Mouse (Mus musculus): ENCODE results near the gene Entpd2. TPM values are rescaled to one million over a fixed set of nuclear protein-coding genes. Genes with fewer than 3 reads are reported as not detected.
A peak's percentile ranks its signal among the peaks of the same experiment; 100 is the strongest.

Gene Entpd2
- polyA plus RNA-seq (2012), result not detected in 2 replicates

DNA sequence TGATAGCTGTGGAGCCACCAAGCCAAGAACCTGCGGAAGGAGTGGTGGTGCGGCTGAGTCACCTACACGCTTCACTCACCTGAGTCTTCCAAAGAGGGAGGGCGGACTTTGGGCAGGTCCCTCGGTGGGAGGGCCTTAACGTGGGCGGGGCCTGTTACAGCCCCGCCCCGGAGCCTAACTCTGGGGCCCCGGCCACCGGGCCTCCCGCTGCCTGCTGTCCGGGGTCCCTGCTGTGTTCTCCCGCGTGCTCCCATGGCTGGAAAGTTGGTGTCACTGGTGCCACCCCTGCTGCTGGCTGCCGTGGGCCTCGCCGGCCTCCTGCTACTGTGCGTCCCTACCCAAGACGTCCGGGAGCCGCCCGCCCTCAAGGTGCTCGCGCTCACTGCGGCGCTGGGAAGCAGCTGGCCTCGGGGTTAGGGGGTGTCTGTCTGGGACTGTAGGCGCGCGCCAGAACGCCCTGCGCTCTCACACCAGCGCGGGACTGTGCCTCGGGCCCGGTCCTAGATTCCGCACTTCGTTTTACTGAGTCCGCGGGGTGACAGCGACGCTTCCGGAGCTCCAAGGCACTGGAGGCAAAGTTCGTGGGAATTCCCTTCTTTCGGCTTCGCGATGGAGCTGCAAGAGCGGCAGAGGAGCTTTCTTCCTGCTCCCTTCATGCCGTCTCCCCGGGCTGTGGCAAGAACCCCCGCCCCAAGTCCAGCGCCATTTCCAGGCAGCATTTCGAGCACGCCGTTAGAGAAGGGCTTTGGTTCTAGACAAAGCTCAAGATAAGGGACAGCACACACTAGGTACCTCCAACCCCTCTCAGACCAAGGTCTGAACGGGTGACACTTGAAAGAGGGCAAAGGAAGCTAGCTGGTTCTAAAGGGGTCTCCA, at the start of gene Entpd2:
Gene Entpd2, plus strand, starts transcription at position 154 of the 876 bp plus-strand sequence.
- Histone ChIP-seq H3K4me1 (ENCODE audit: control insufficient read depth) (peaks cover 14% of the 10 kb centered on the region), H3K4me3 (replicated peaks) (peak within 1 kb of the TSS; percentile 45), H3K36me3 (ENCODE audit: control insufficient read depth) (no peaks in the 10 kb centered on the region), H3K27me3 (ENCODE audit: control insufficient read depth) (peaks cover 70% of the 10 kb centered on the region), H3K9me3 (ENCODE audit: control insufficient read depth, low read length) (no peaks in the 10 kb centered on the region)
- TF ChIP-seq TAL1 (IDR thresholded peaks at IDR 0.05; ENCODE audit: low read length) (no peak), GATA1 (IDR thresholded peaks at IDR 0.05; ENCODE audit: low read length) (no peak)

DNA sequence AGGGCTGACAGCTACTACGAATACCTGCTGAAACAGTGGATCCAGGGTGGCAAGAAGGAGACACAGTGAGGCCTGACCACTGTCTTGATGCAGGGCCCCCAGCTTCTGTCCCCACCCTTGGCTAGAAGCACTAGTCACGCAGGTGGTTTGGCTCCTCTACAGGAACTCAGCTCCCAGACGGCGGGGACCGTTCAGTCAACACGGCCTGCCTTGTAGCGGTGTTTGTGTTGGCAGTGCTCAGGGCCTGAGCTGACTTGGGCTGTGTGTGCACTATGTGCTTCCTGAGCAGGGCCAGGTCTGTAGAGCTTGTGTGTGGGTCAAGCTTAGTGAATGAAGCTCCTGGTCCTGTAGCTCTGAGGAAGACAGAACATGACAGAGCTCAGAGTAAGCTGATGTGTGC, 47.5 kb upstream of the Entpd2 start:
- no peak for TF ChIP-seq TAL1 (IDR thresholded peaks at IDR 0.05; ENCODE audit: low read length)
- no peak for TF ChIP-seq GATA1 (IDR thresholded peaks at IDR 0.05; ENCODE audit: low read length)
- H3K36me3 ChIP-seq (ENCODE audit: control insufficient read depth), result peaks cover 98% of the 10 kb centered on the region

GRCm38 (mm10) chr2:25349499-25349898, 46.2 kb upstream of the Entpd2 start:
- Histone ChIP-seq H3K4me1 (ENCODE audit: control insufficient read depth) (peaks cover 2% of the 10 kb centered on the region), H3K4me3 (replicated peaks) (no peak overlapping the region), H3K27me3 (ENCODE audit: control insufficient read depth) (no peaks in the 10 kb centered on the region), H3K36me3 (ENCODE audit: control insufficient read depth) (peaks cover 98% of the 10 kb centered on the region), H3K9me3 (ENCODE audit: control insufficient read depth, low read length) (no peaks in the 10 kb centered on the region)
- TF ChIP-seq GATA1 (IDR thresholded peaks at IDR 0.05; ENCODE audit: low read length), result no peak
- no peak for TF ChIP-seq TAL1 (IDR thresholded peaks at IDR 0.05; ENCODE audit: low read length)

More for the DNA sequence above, 47.5 kb upstream of the Entpd2 start:
- no peaks in the 10 kb centered on the region for H3K4me1 ChIP-seq (ENCODE audit: control insufficient read depth)
- no peak overlapping the region for H3K4me3 ChIP-seq (replicated peaks)
- no peaks in the 10 kb centered on the region for H3K9me3 ChIP-seq (ENCODE audit: control insufficient read depth, low read length)
- H3K27me3 ChIP-seq (ENCODE audit: control insufficient read depth), result no peaks in the 10 kb centered on the region

DNA sequence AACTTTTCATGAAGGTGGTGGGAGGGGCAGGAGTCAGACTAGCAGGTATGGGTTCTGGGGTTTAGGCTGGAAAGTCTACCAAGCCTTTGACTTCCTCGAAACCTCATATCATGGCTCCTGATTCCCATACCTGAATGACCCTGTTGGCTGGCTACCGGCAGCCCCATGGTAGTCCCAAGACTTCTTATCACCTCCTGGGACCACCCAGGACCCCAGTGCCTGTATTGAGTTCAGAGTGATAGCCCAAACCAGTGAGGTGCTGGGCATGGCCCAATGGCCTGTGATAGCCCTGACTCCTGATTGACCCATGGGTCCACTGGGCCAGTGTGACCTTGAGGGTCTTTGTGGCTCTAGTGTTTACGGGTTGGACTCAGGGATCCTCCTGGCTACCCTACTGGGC, 45.0 kb upstream of the Entpd2 start:
- TF ChIP-seq GATA1 (IDR thresholded peaks at IDR 0.05; ENCODE audit: low read length), result no peak
- no peak for TF ChIP-seq TAL1 (IDR thresholded peaks at IDR 0.05; ENCODE audit: low read length)
- Histone ChIP-seq H3K27me3 (ENCODE audit: control insufficient read depth) (no peaks in the 10 kb centered on the region), H3K9me3 (ENCODE audit: control insufficient read depth, low read length) (no peaks in the 10 kb centered on the region), H3K4me1 (ENCODE audit: control insufficient read depth) (peaks cover 13% of the 10 kb centered on the region), H3K4me3 (replicated peaks) (no peak overlapping the region), H3K36me3 (ENCODE audit: control insufficient read depth) (peaks cover 89% of the 10 kb centered on the region)

DNA sequence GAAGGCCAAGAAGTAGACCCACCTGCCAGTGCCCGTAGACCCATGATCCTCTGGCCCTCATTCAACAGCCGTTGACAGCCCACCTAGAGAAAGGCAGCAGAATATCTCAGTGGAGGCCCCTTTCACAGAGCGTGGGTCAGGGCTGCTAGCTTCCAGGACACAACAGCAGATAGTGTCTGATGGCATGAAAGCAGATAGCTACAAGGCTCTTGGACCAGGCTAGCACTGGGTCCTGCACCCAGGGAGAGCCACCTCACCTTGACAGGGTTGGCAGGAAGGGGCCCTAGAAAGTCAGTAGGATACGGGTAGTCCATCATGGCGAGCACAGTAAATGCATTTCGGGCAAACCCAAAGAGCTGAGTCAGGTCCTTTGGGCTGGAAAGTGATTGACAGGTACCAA, 41.5 kb upstream of the Entpd2 start:
- no peak for TF ChIP-seq GATA1 (IDR thresholded peaks at IDR 0.05; ENCODE audit: low read length)
- no peak for TF ChIP-seq TAL1 (IDR thresholded peaks at IDR 0.05; ENCODE audit: low read length)
- H3K36me3 ChIP-seq (ENCODE audit: control insufficient read depth), result peaks cover 57% of the 10 kb centered on the region
- H3K9me3 ChIP-seq (ENCODE audit: control insufficient read depth, low read length), result no peaks in the 10 kb centered on the region
- H3K4me3 ChIP-seq (replicated peaks), result no peak overlapping the region
- H3K4me1 ChIP-seq (ENCODE audit: control insufficient read depth), result peaks cover 27% of the 10 kb centered on the region
- H3K27me3 ChIP-seq (ENCODE audit: control insufficient read depth), result no peaks in the 10 kb centered on the region

- H3K36me3 ChIP-seq (ENCODE audit: control insufficient read depth), result peaks cover 43% of the 10 kb centered on the region
- TF ChIP-seq GATA1 (IDR thresholded peaks at IDR 0.05; ENCODE audit: low read length) (no peak), TAL1 (IDR thresholded peaks at IDR 0.05; ENCODE audit: low read length) (no peak)
- H3K4me3 ChIP-seq (replicated peaks), result peak overlapping the region; percentile 77
- no peaks in the 10 kb centered on the region for H3K27me3 ChIP-seq (ENCODE audit: control insufficient read depth)
- H3K9me3 ChIP-seq (ENCODE audit: control insufficient read depth, low read length), result no peaks in the 10 kb centered on the region
- H3K4me1 ChIP-seq (ENCODE audit: control insufficient read depth), result peaks cover 27% of the 10 kb centered on the region
Observed at GRCm38 (mm10) chr2:25355419-25356066, 40.1 kb upstream of the Entpd2 start.

DNA sequence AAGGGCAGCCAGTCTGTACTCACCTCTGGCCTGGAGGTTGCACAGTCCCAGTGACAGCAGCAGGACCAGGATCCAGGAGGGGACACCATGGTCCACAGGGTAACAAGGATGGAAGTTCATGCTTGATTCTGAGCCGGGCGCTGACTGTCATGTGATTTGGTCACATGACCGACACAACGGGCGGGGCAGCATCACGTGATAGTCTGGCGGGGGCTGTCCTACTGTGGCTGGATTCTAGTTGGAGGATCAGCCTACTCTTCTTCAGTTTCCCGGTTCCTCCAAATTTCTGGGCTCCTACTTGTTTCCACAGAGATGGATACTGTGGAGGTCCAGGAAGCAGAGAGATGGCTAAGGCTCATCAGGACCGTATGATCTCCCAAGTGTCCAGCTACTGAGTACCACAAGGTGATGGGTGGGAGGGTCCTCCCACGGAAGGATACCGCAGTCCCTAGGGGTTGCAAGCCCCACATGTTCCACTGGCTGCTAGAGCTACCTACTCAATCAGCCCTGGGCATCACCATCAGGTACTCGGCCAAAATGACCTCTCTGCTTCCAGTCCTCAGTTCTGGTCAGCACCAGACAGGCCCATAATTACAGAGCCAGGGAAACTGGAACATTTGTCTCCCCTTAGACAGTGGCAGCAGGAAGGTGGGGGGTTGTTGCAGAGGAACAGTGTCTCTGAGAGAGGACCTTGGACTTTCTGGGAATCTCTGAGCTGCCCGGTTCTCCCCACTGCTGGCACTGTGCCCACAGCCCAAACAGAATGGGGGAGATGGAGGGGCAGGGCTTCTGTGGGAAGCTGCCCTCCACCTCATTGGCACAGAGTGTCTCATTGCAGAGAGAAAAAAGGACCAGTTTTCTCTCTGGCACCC, 39.2 kb upstream of the Entpd2 start, which contains the start of gene Dpp7:
Gene Dpp7, minus strand, starts transcription at position 152 of the 872 bp plus-strand sequence.
- peaks cover 27% of the 10 kb centered on the region for H3K4me1 ChIP-seq (ENCODE audit: control insufficient read depth)

DNA sequence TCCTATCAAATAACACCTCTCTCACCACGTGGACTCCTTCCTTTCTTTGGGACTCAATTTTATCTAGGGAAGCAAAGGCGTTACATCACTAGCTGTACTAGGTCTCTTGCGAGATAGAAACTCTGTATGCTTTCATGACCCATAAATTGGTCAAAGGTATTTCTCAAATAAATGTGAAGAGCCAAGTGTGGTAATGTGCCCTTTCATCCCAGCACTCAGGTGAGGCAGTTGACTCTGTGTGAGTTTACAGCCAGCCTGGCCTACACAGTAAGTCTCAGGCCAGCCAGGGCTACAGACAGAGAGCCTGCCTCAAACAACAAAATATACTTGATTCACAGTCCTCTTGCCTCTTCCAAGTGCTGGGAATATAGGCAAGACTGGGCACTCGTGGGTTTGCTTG, 35.8 kb upstream of the Entpd2 start:
- Histone ChIP-seq H3K36me3 (ENCODE audit: control insufficient read depth) (peaks cover 6% of the 10 kb centered on the region), H3K4me3 (replicated peaks) (no peak overlapping the region), H3K9me3 (ENCODE audit: control insufficient read depth, low read length) (no peaks in the 10 kb centered on the region), H3K27me3 (ENCODE audit: control insufficient read depth) (peaks cover 14% of the 10 kb centered on the region), H3K4me1 (ENCODE audit: control insufficient read depth) (peaks cover 26% of the 10 kb centered on the region)
- TF ChIP-seq GATA1 (IDR thresholded peaks at IDR 0.05; ENCODE audit: low read length), result no peak
- TF ChIP-seq TAL1 (IDR thresholded peaks at IDR 0.05; ENCODE audit: low read length), result no peak

More for the DNA sequence above, 39.2 kb upstream of the Entpd2 start, which contains the start of gene Dpp7:
- Histone ChIP-seq H3K36me3 (ENCODE audit: control insufficient read depth) (peaks cover 36% of the 10 kb centered on the region), H3K4me3 (replicated peaks) (peak within 1 kb of the TSS; percentile 77), H3K9me3 (ENCODE audit: control insufficient read depth, low read length) (no peaks in the 10 kb centered on the region), H3K27me3 (ENCODE audit: control insufficient read depth) (no peaks in the 10 kb centered on the region)
- no peak for TF ChIP-seq GATA1 (IDR thresholded peaks at IDR 0.05; ENCODE audit: low read length)
- no peak for TF ChIP-seq TAL1 (IDR thresholded peaks at IDR 0.05; ENCODE audit: low read length)

Measured in erythroblast, embryonic 14.5 days (primary cell).